Mouse (Mus musculus) heart, embryonic 13.5 days (tissue): Measurements from ENCODE around the gene Reln. TPM values are rescaled to one million over a fixed set of nuclear protein-coding genes. Genes with fewer than 3 reads are reported as not detected.

Experiments used
- ATAC-seq: fragments of 200-750 bp; cut with Nextera tagmentation; 2 replicates; pipeline ENCODE4 v1.8.0; 2017; ENCODE audit warnings: moderate TSS enrichment; ENCODE audit not compliant: insufficient number of reproducible peaks, low FRiP score, low TSS enrichment; ENCODE audit errors: extremely low read depth
- H3K27ac ChIP-seq: fragments of 300-500 bp; sonication (generic); replicated peaks from 2 replicates; pipeline ENCODE4 v1.5.1; 2015; ENCODE audit warnings: moderate library complexity, mild to moderate bottlenecking, inconsistent platforms
- H3K27me3 ChIP-seq: fragments of 300-500 bp; sonication (generic); replicated peaks from 2 replicates; pipeline ENCODE4 v1.6.1; 2015; ENCODE audit warnings: mild to moderate bottlenecking, inconsistent platforms
- H3K36me3 ChIP-seq: fragments of 300-500 bp; sonication (generic); 2 replicates; pipeline ENCODE4 v1.6.1; 2015; ENCODE audit warnings: mild to moderate bottlenecking, inconsistent platforms
- H3K4me1 ChIP-seq: fragments of 300-500 bp; sonication (generic); 2 replicates; pipeline ENCODE4 v1.6.1; 2015; ENCODE audit warnings: inconsistent platforms
- H3K4me2 ChIP-seq: fragments of 300-500 bp; sonication (generic); 2 replicates; pipeline ENCODE4 v1.6.1; 2015; ENCODE audit warnings: inconsistent platforms, mild to moderate bottlenecking, moderate library complexity
- H3K4me3 ChIP-seq: fragments of 300-500 bp; sonication (generic); 2 replicates; pipeline ENCODE4 v1.5.1; 2015; ENCODE audit warnings: moderate library complexity, mild to moderate bottlenecking, inconsistent platforms
- H3K9ac ChIP-seq: fragments of 300-500 bp; sonication (generic); 2 replicates; pipeline ENCODE4 v1.6.1; 2015; ENCODE audit warnings: inconsistent platforms, mild to moderate bottlenecking, moderate library complexity
- H3K9me3 ChIP-seq: fragments of 300-500 bp; sonication (generic); 2 replicates; pipeline ENCODE4 v1.6.1; 2016; ENCODE audit warnings: inconsistent platforms
- WGBS: fragments of 180-500 bp; shearing (Covaris S2); methylation state at CpG from one replicate; pipeline ENCODE4 v1.1.7; 2015; ENCODE audit warnings: mixed read lengths; 5-methylcytosine and 5-hydroxymethylcytosine counted together
- polyA plus RNA-seq: library from polyadenylated mRNA; unstranded; fragments of >200 nt; fragmentation: Nextera tagmentation; extraction: Ambion mirVana; gene quantifications from 2 replicates; pipeline ENCODE4 v1.2.1, GENCODE M21; 2015

The Reln gene
- polyA plus RNA-seq, 1 experiment from 2014 or later: 2.5 TPM

- Histone ChIP-seq H3K27me3 (no peaks in the 10 kb centered on the region), H3K9ac (no peak overlapping the region)
- 14% methylated on average over 2 of the region's 2 CpGs for whole genome bisulfite sequencing
Observed at GRCm38 (mm10) chr5:22160935-22161334, 183.6 kb downstream of the Reln start.

GRCm38 (mm10) chr5:22158754-22159153 is 185.7 kb downstream of the Reln start:
- no peaks in the 10 kb centered on the region for H3K36me3 ChIP-seq
- ATAC-seq: no peak
- 81% methylated on average over 11 of the region's 11 CpGs for WGBS
- no peak overlapping the region for H3K9ac ChIP-seq
- no peak overlapping the region for H3K27ac ChIP-seq
- peaks cover 14% of the 10 kb centered on the region for H3K4me1 ChIP-seq
- no peaks in the 10 kb centered on the region for H3K27me3 ChIP-seq
- H3K9me3 ChIP-seq: no peaks in the 10 kb centered on the region
- no peak overlapping the region for H3K4me2 ChIP-seq
- no peak overlapping the region for H3K4me3 ChIP-seq

More at GRCm38 (mm10) chr5:22160935-22161334, 183.6 kb downstream of the Reln start:
- peaks cover 22% of the 10 kb centered on the region for H3K4me1 ChIP-seq
- peak overlapping the region; percentile 20; the same call in 1 of the 2 replicates for H3K27ac ChIP-seq
- H3K36me3 ChIP-seq: no peaks in the 10 kb centered on the region
- H3K4me2 ChIP-seq: no peak overlapping the region
- H3K4me3 ChIP-seq: no peak overlapping the region
- H3K9me3 ChIP-seq: no peaks in the 10 kb centered on the region
- no peak for ATAC-seq

GRCm38 (mm10) chr5:22153601-22154000 is 190.9 kb downstream of the Reln start:
- 65% methylated on average over 6 of the region's 6 CpGs for WGBS
- no peaks in the 10 kb centered on the region for H3K9me3 ChIP-seq
- no peak overlapping the region for H3K4me3 ChIP-seq
- no peaks in the 10 kb centered on the region for H3K27me3 ChIP-seq
- no peak for ATAC-seq
- H3K9ac ChIP-seq: no peak overlapping the region
- H3K36me3 ChIP-seq: no peaks in the 10 kb centered on the region
- H3K4me1 ChIP-seq: no peaks in the 10 kb centered on the region
- H3K27ac ChIP-seq: no peak overlapping the region
- no peak overlapping the region for H3K4me2 ChIP-seq

- Histone ChIP-seq H3K27me3 (no peaks in the 10 kb centered on the region), H3K4me1 (peaks cover 27% of the 10 kb centered on the region), H3K9me3 (peaks cover 12% of the 10 kb centered on the region; the same call in 1 of the 2 replicates), H3K36me3 (no peaks in the 10 kb centered on the region), H3K4me2 (no peak overlapping the region), H3K4me3 (no peak overlapping the region), H3K27ac (no peak overlapping the region), H3K9ac (no peak overlapping the region)
- no peak for ATAC-seq
- 70% methylated on average over 4 of the region's 4 CpGs for WGBS
Observed at GRCm38 (mm10) chr5:22141821-22142220, 202.7 kb downstream of the Reln start.

- no peak for ATAC-seq
- WGBS: 70% methylated on average over 2 of the region's 2 CpGs
- Histone ChIP-seq H3K4me1 (peaks cover 28% of the 10 kb centered on the region), H3K9ac (no peak overlapping the region), H3K9me3 (peaks cover 12% of the 10 kb centered on the region; the same call in 1 of the 2 replicates), H3K4me2 (no peak overlapping the region), H3K27me3 (no peaks in the 10 kb centered on the region), H3K4me3 (no peak overlapping the region), H3K36me3 (no peaks in the 10 kb centered on the region), H3K27ac (peak overlapping the region; percentile 48)
Observed at GRCm38 (mm10) chr5:22139015-22139414, 205.5 kb downstream of the Reln start.

- H3K27me3 ChIP-seq: no peaks in the 10 kb centered on the region
- peaks cover 12% of the 10 kb centered on the region; the same call in 1 of the 2 replicates for H3K9me3 ChIP-seq
- no peak overlapping the region for H3K4me3 ChIP-seq
- H3K4me2 ChIP-seq: no peak overlapping the region
- H3K36me3 ChIP-seq: no peaks in the 10 kb centered on the region
- no peak overlapping the region for H3K9ac ChIP-seq
- H3K27ac ChIP-seq: no peak overlapping the region
- WGBS: 69% methylated on average over 9 of the region's 9 CpGs
- no peak for ATAC-seq
- peaks cover 15% of the 10 kb centered on the region for H3K4me1 ChIP-seq
Observed at GRCm38 (mm10) chr5:22134402-22134801, 210.1 kb downstream of the Reln start.

- no peaks in the 10 kb centered on the region for H3K36me3 ChIP-seq
- H3K9me3 ChIP-seq: no peaks in the 10 kb centered on the region
- no peak overlapping the region for H3K27ac ChIP-seq
- no peak overlapping the region for H3K4me2 ChIP-seq
- no peak for ATAC-seq
- peaks cover 15% of the 10 kb centered on the region for H3K4me1 ChIP-seq
- no peaks in the 10 kb centered on the region for H3K27me3 ChIP-seq
- H3K9ac ChIP-seq: no peak overlapping the region
- no peak overlapping the region for H3K4me3 ChIP-seq
- WGBS: 77% methylated on average over 5 of the region's 5 CpGs
Observed at GRCm38 (mm10) chr5:22131730-22132522, 212.6 kb downstream of the Reln start.

- Histone ChIP-seq H3K9me3 (no peaks in the 10 kb centered on the region), H3K27me3 (no peaks in the 10 kb centered on the region), H3K4me1 (peaks cover 6% of the 10 kb centered on the region; the same call in 1 of the 2 replicates), H3K27ac (no peak overlapping the region), H3K9ac (no peak overlapping the region), H3K36me3 (no peaks in the 10 kb centered on the region), H3K4me2 (no peak overlapping the region), H3K4me3 (no peak overlapping the region)
- ATAC-seq: no peak
Observed at GRCm38 (mm10) chr5:22127583-22127982, 216.9 kb downstream of the Reln start.

- H3K4me3 ChIP-seq: no peak overlapping the region
- no peaks in the 10 kb centered on the region for H3K9me3 ChIP-seq
- H3K9ac ChIP-seq: no peak overlapping the region
- no peak for ATAC-seq
- no peak overlapping the region for H3K27ac ChIP-seq
- no peak overlapping the region for H3K4me2 ChIP-seq
- no peaks in the 10 kb centered on the region for H3K27me3 ChIP-seq
- H3K36me3 ChIP-seq: no peaks in the 10 kb centered on the region
- peaks cover 33% of the 10 kb centered on the region for H3K4me1 ChIP-seq
- 33% methylated on average over 1 of the region's 1 CpGs for whole genome bisulfite sequencing
Observed at GRCm38 (mm10) chr5:22119296-22119695, 225.2 kb downstream of the Reln start.

- H3K4me3 ChIP-seq: no peak overlapping the region
- no peaks in the 10 kb centered on the region for H3K9me3 ChIP-seq
- H3K9ac ChIP-seq: no peak overlapping the region
- H3K36me3 ChIP-seq: no peaks in the 10 kb centered on the region
- WGBS: 56% methylated on average over 6 of the region's 6 CpGs
- no peak overlapping the region for H3K27ac ChIP-seq
- H3K4me1 ChIP-seq: peaks cover 33% of the 10 kb centered on the region
- H3K4me2 ChIP-seq: no peak overlapping the region
- H3K27me3 ChIP-seq: no peaks in the 10 kb centered on the region
- ATAC-seq: no peak
Observed at GRCm38 (mm10) chr5:22118456-22118855, 226.0 kb downstream of the Reln start.

- Histone ChIP-seq H3K4me1 (peaks cover 33% of the 10 kb centered on the region), H3K9me3 (no peaks in the 10 kb centered on the region), H3K27ac (peak overlapping the region; percentile 62), H3K9ac (no peak overlapping the region), H3K36me3 (no peaks in the 10 kb centered on the region), H3K27me3 (no peaks in the 10 kb centered on the region), H3K4me3 (no peak overlapping the region), H3K4me2 (no peak overlapping the region; the same call in 1 of the 2 replicates)
- ATAC-seq: no peak
- 56% methylated on average over 9 of the region's 9 CpGs for WGBS
Observed at GRCm38 (mm10) chr5:22116922-22117321, 227.6 kb downstream of the Reln start.
